Mouse (Mus musculus) CH12.LX (cell line): ENCODE measurements around the gene Ppp1r9b.

Experiments used
- CTCF ChIP-seq, 2 experiments: IDR thresholded peaks in 1 of 2; conservative IDR thresholded peaks in 1 of 2; 2 replicates each; pipeline ENCODE4 v1.5.1; 2011 to 2012; ENCODE audit warnings: low read depth in 2 of 2, low read length in 2 of 2, improper control_type of control experiment in 1 of 2, inconsistent platforms in 1 of 2, mild to moderate bottlenecking in 1 of 2, moderate library complexity in 1 of 2
- ZMIZ1 ChIP-seq: IDR thresholded peaks from 2 replicates; pipeline ENCODE4 v1.6.1; 2012; ENCODE audit warnings: low read depth, mild to moderate bottlenecking, inconsistent platforms, low read length, improper control_type of control experiment

DNA sequence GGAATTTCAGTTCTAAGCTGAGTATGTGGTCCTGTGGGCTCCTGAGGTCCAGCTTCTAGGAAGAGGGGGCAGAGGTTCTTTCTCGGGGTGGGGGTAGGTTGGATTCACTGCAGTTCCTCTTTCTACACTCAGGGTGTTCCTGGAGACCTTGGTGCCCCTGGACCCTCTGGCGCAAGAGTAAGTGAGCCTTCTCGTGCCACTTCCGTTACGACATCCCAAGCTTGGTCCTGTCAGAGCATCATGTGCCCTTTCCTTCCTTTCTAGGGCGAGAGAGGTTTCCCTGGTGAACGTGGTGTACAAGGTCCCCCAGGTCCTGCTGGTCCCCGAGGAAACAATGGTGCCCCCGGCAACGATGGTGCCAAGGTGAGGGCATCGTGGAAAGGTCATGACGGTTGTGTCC is 45.6 kb upstream of the Ppp1r9b start:
- no peak for TF ChIP-seq CTCF (conservative IDR thresholded peaks at IDR 0.05 in 1 of 2, IDR thresholded peaks at IDR 0.05 in 1 of 2; ENCODE audit: low read depth in 2 of 2, low read length in 2 of 2)
- TF ChIP-seq ZMIZ1: no peak
